Mouse (Mus musculus) thymus, adult 18-20 months (tissue): ENCODE results near the gene Camsap1.
A peak's percentile ranks its signal among the peaks of the same experiment; 100 is the strongest.

Experiments
- DNase-seq, 2 experiments: peaks; one replicate each; pipeline ENCODE4 v3.0.0; 2022; ENCODE audit warnings: mixed read lengths in 2 of 2

The Camsap1 gene

GRCm38 (mm10) chr2:25977587-25978239, 5.4 kb downstream of the Camsap1 start:
- DNase-seq, result no peak

- no peak for DNase-seq
Observed at GRCm38 (mm10) chr2:25975141-25975770, 7.8 kb downstream of the Camsap1 start.

- no peak for DNase-seq
Observed at GRCm38 (mm10) chr2:25970426-25970825, 12.7 kb downstream of the Camsap1 start.

- DNase-seq, result no peak
Observed at GRCm38 (mm10) chr2:25969319-25969718, 13.8 kb downstream of the Camsap1 start.

GRCm38 (mm10) chr2:25949291-25949690, 33.8 kb downstream of the Camsap1 start:
- no peak for DNase-seq

- no peak for DNase-seq
Observed at GRCm38 (mm10) chr2:25947950-25948349, 35.1 kb downstream of the Camsap1 start.

GRCm38 (mm10) chr2:25943822-25944221, 39.3 kb downstream of the Camsap1 start:
- no peak for DNase-seq

- peak; percentile 28 to 31 for DNase-seq
Observed at GRCm38 (mm10) chr2:25940503-25940902, 42.6 kb downstream of the Camsap1 start.

GRCm38 (mm10) chr2:25931249-25931859, 51.7 kb downstream of the Camsap1 start:
- no peak for DNase-seq

GRCm38 (mm10) chr2:25927821-25928220, 55.3 kb downstream of the Camsap1 start:
- DNase-seq, result no peak

GRCm38 (mm10) chr2:25924934-25925333, 58.1 kb downstream of the Camsap1 start:
- no peak for DNase-seq

GRCm38 (mm10) chr2:25923799-25924198, 59.3 kb downstream of the Camsap1 start:
- no peak for DNase-seq

GRCm38 (mm10) chr2:25919972-25920371, 63.1 kb downstream of the Camsap1 start:
- no peak for DNase-seq

GRCm38 (mm10) chr2:25918408-25918807, 64.7 kb downstream of the Camsap1 start:
- no peak for DNase-seq

- no peak for DNase-seq
Observed at GRCm38 (mm10) chr2:25914821-25915220, 68.3 kb downstream of the Camsap1 start.

- DNase-seq, result no peak
Observed at GRCm38 (mm10) chr2:25914201-25914600, 68.9 kb downstream of the Camsap1 start.

- peak; percentile 17 to 23 for DNase-seq
Observed at GRCm38 (mm10) chr2:25913247-25913646, 69.8 kb downstream of the Camsap1 start.

GRCm38 (mm10) chr2:25909872-25910271, 73.2 kb downstream of the Camsap1 start:
- DNase-seq, result no peak

- no peak for DNase-seq
Observed at GRCm38 (mm10) chr2:25898970-25899369, 84.1 kb downstream of the Camsap1 start.

GRCm38 (mm10) chr2:25892440-25892839, 90.6 kb downstream of the Camsap1 start:
- DNase-seq, result no peak

GRCm38 (mm10) chr2:25888144-25888543, 94.9 kb downstream of the Camsap1 start:
- DNase-seq, result no peak

GRCm38 (mm10) chr2:25887226-25887625, 95.9 kb downstream of the Camsap1 start:
- DNase-seq, result no peak

GRCm38 (mm10) chr2:25884756-25885155, 98.3 kb downstream of the Camsap1 start:
- DNase-seq, result no peak

GRCm38 (mm10) chr2:25882276-25882675, 100.8 kb downstream of the Camsap1 start:
- DNase-seq, result no peak
